In genomic region chr7:92280925-92281324, GRCm38 (mm10) we compare ENCODE assay signal across 11 mouse cellular contexts.
DNase-seq lines count a peak whose midpoint lies in the region; ATAC-seq and TF ChIP-seq lines count a peak whose summit lies in the region.
"Had no signal": no experiment of that assay in that cellular context is flagged by ENCODE, and none has a peak within 500 bp of the region (broad histone marks: within the 10 kb centered on the region; RNA-seq: fewer than 3 reads in every experiment).

No protein-coding gene starts in this region.

- no peak for TF ChIP-seq POLR2A in kidney, adult 2 months (IDR thresholded peaks at IDR 0.05; ENCODE audit: low read depth, low read length)
- TF ChIP-seq POLR2A in brain, embryonic 14.5 days (IDR thresholded peaks at IDR 0.05; ENCODE audit: borderline replicate concordance, extremely low read depth, insufficient read depth, insufficient read length, poor library complexity, severe bottlenecking): no peak
- TF ChIP-seq POLR2A in limb, embryonic 14.5 days (IDR thresholded peaks at IDR 0.05; ENCODE audit: borderline replicate concordance, extremely low read depth, insufficient read depth, insufficient read length): no peak

- H3K4me3 ChIP-seq in kidney, adult 2 months (ENCODE audit: insufficient read depth, low read depth, low read length): no peak overlapping the region
- no peak overlapping the region for H3K4me3 ChIP-seq in embryonic facial prominence, embryonic 10.5 days
- no peak overlapping the region for H3K4me3 ChIP-seq in limb, embryonic 14.5 days (replicated peaks; ENCODE audit: low read length)

- no peak overlapping the region for H3K27ac ChIP-seq in kidney, adult 2 months (ENCODE audit: insufficient read depth, low read depth, low read length)
- peak overlapping the region; percentile 48; the same call in 1 of the 2 replicates for H3K27ac ChIP-seq in embryonic facial prominence, embryonic 10.5 days (replicated peaks)
- H3K27ac ChIP-seq in limb, embryonic 14.5 days (replicated peaks; ENCODE audit: low read depth, low read length): no peak overlapping the region

- H3K27me3 ChIP-seq in kidney, adult 2 months (replicated peaks; ENCODE audit: control insufficient read depth, insufficient read depth, low read length): no peaks in the 10 kb centered on the region
- H3K27me3 ChIP-seq in embryonic facial prominence, embryonic 10.5 days (replicated peaks; ENCODE audit: low read depth, poor library complexity, severe bottlenecking): no peaks in the 10 kb centered on the region
- H3K27me3 ChIP-seq in limb, embryonic 14.5 days (ENCODE audit: control insufficient read depth, insufficient read depth, low read length): no peaks in the 10 kb centered on the region

- no peak overlapping the region for H3K4me2 ChIP-seq in limb, embryonic 14.5 days (replicated peaks; ENCODE audit: low read depth, low read length, severe bottlenecking)

- no peaks in the 10 kb centered on the region for H3K36me3 ChIP-seq in kidney, adult 2 months (ENCODE audit: control insufficient read depth, insufficient read depth, low read length)
- H3K36me3 ChIP-seq in embryonic facial prominence, embryonic 10.5 days (replicated peaks): no peaks in the 10 kb centered on the region
- no peaks in the 10 kb centered on the region for H3K36me3 ChIP-seq in limb, embryonic 14.5 days (ENCODE audit: control insufficient read depth, insufficient read depth, low read length)

- H3K4me1 ChIP-seq in kidney, adult 2 months (ENCODE audit: control insufficient read depth, insufficient read depth, low read length): no peaks in the 10 kb centered on the region
- H3K4me1 ChIP-seq in embryonic facial prominence, embryonic 10.5 days: peaks cover 24% of the 10 kb centered on the region
- H3K4me1 ChIP-seq in limb, embryonic 14.5 days (ENCODE audit: control insufficient read depth, insufficient read depth, low read length): peaks cover 14% of the 10 kb centered on the region

- DNase-seq in kidney, postnatal 4 days: peak; percentile 29 to 48
- DNase-seq in kidney, adult 2 months: no peak
- DNase-seq in brain, embryonic 14.5 days (ENCODE audit: low read depth): peak; percentile 35
- DNase-seq in embryonic facial prominence, embryonic 10.5 days (ENCODE audit: low spot score): peak; percentile 74
- DNase-seq in limb, embryonic 14.5 days (ENCODE audit: low spot score): peak; percentile 62
- no peak for DNase-seq in gastrocnemius, adult 18-20 months (ENCODE audit: low spot score)
- no peak for DNase-seq in heart, adult 18-20 months
- DNase-seq: cerebellum, adult 9-11 months; gastrocnemius, postnatal 14 days; heart, postnatal 14 days; lung, postnatal 14 days had no signal

- 30% methylated on average over 7 of the region's 7 CpGs for WGBS in kidney, adult 2 months
- WGBS in embryonic facial prominence, embryonic 10.5 days: 18% methylated on average over 7 of the region's 7 CpGs
- 14% methylated on average over 7 of the region's 7 CpGs for WGBS in limb, embryonic 14.5 days

- no peak overlapping the region for H3K9ac ChIP-seq in limb, embryonic 14.5 days (ENCODE audit: low read depth, low read length, severe bottlenecking)

- no peaks in the 10 kb centered on the region for H3K9me3 ChIP-seq in embryonic facial prominence, embryonic 10.5 days
- H3K9me3 ChIP-seq in limb, embryonic 14.5 days (ENCODE audit: control insufficient read depth, low read length): no peaks in the 10 kb centered on the region

- ATAC-seq in limb, embryonic 14.5 days (ENCODE audit: low FRiP score, low read depth): 0 out of 2 replicates have a peak, but pooled peaks have one; percentile 47

- TF ChIP-seq CTCF in kidney, adult 2 months (conservative IDR thresholded peaks at IDR 0.05; ENCODE audit: insufficient read depth, insufficient read length, low read depth, low read length): no peak
- no peak for TF ChIP-seq CTCF in brain, embryonic 14.5 days (IDR thresholded peaks at IDR 0.05; ENCODE audit: borderline replicate concordance, extremely low read depth, insufficient read depth, insufficient read length)

Comparison
In these comparisons a context has a peak if more than half of its experiments do, and no peak if none do; other contexts are left out.
1. DNase-seq: peak in kidney, postnatal 4 days (2 of 2), brain, embryonic 14.5 days (single experiment), embryonic facial prominence, embryonic 10.5 days (single experiment) and limb, embryonic 14.5 days (single experiment); none in kidney, adult 2 months (single experiment), gastrocnemius, adult 18-20 months (single experiment) and heart, adult 18-20 months (0 of 2).